Mouse (Mus musculus): ENCODE measurements at regions not wholly inside any gene's neighbourhood (a gene's known extent, or its start where the extent isn't known, plus 50 kb on each side); places are given as distances from the start of the nearest gene placed in this dataset.
A peak's percentile ranks its signal among the peaks of the same experiment; 100 is the strongest.

DNA sequence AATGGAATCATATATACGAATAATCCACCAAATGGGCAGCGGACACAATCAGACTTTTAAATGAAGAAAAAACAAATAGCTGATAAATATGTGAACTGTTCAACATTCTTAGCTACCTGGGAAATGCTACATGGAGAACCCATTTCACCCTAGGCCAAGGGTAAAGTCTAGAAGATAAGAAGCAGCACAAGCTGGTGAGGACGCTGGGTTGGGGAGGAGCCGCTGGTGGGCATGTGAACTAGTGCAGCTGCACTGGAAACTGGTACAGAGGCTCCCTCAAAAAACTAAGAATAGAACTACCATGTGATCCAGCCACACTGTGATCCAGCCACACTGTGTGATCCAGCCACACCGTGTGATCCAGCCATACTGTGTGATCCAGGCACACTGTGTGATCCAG lies 198.8 kb upstream of the Bmper start:
- DNase-seq (ENCODE audit: low read depth, low spot score), result no peak

GRCm38 (mm10) chr9:23025247-23025646 lies 197.6 kb upstream of the Bmper start:
- DNase-seq (ENCODE audit: low read depth, low spot score), result no peak

DNA sequence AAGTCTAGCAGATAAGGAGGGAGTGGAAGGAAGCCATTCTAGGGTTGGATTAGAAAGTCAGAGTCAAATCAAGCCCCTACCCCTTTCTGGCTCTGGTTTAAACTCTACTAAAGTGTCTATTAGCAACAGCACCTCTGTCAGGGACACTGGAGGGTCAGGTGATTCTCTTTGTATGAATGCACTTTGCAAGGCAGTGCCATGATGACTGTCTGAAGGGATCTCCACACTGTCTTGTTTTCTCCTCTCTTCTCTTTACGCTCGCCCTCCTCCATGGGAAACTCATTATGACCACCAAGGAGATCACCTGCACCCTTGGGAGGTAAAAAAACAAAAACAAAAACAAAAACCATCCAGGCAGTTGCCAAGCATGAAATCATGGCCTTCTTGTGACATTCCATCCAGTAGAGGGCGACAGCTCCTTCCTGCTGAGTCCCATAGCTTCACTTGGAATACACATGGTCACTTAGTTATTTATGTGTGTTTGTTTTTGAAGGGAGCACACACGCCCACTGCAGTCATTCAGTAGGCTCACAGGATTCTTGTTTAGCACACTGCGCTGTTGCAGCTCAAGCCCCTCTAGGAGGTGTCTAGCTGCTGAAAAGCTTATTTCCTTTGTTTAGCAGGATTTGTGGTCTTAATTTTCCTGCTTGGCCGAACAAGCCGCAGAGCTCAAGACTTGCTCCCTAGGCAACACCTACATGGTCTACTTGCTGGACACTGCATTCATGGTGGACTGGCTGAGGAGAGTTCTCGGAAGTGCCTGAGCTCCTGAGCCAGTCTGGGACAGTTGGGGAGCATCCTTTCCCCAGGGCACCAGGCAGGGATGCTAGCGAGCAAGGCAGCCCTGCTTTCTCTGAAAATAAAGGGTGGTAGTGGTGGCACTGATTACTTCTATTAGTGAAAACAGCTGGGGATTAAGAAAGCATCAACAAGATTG lies 195.2 kb upstream of the Bmper start:
- DNase-seq (ENCODE audit: low read depth, low spot score), result peak; percentile 40

GRCm38 (mm10) chr9:23029421-23029820 lies 193.5 kb upstream of the Bmper start:
- no peak for DNase-seq (ENCODE audit: low read depth, low spot score)

- no peak for DNase-seq (ENCODE audit: low read depth, low spot score)
Observed at GRCm38 (mm10) chr9:23030138-23030537, 192.7 kb upstream of the Bmper start.

- DNase-seq (ENCODE audit: low read depth, low spot score), result no peak
Observed at GRCm38 (mm10) chr9:23030546-23030945, 192.3 kb upstream of the Bmper start.

DNA sequence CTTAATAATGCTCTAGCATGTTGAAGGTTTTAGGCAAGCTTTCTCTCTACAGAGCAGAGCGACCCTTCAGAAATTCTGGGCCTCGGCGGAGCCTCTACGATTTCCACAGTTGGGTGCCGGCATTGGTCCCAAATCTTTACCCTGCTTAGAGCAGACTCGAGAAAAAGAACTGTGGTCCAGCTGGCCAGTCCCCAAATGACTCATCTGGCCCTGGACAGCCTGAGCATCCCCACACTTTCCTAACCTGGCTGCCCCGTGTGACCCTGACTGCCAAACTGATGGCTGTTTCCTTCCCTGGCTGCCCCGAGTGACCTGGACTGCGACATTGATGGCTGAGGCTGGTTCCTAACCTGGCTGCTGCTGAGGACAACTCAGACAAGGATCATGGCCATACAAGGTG lies 191.0 kb upstream of the Bmper start:
- no peak for DNase-seq (ENCODE audit: low read depth, low spot score)

GRCm38 (mm10) chr9:23035306-23035705 lies 187.6 kb upstream of the Bmper start:
- no peak for DNase-seq (ENCODE audit: low read depth, low spot score)

DNA sequence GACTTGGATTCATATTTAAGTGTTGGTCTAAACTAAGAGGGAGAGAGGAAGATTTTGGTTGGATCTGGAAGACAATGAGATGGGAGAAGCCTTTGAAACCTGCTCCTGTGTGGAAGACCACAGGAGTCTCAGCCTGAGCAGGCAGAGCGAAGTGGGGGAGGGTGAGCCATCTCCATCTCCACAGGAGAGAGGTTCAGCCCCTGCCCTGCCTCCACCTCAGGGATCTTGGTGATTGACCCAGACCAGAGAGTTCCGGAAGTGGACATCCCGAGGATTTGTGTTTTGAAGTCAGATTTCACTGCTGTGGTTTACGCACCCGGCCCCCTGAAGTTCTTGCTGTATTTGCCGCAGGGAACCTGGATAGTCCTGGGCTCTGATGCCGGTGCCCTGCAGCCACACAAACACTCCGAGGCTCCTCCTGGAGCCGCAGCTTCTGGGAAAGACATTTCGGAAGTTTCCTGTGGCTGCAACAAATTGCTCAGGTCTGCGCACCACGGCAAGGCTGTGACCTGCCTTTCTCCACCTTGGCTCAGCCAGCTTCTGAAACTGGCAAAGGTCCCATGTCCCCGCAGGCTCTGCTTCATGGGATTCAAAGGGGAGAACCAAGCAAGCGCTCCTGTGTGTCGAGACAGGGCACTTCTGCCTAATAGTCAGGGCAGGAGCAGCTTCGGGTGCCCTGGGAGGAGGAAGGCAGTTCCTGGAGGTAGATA lies 186.8 kb upstream of the Bmper start:
- DNase-seq (ENCODE audit: low read depth, low spot score), result no peak

GRCm38 (mm10) chr9:23037513-23037914 lies 185.4 kb upstream of the Bmper start:
- DNase-seq (ENCODE audit: low read depth, low spot score), result no peak

DNA sequence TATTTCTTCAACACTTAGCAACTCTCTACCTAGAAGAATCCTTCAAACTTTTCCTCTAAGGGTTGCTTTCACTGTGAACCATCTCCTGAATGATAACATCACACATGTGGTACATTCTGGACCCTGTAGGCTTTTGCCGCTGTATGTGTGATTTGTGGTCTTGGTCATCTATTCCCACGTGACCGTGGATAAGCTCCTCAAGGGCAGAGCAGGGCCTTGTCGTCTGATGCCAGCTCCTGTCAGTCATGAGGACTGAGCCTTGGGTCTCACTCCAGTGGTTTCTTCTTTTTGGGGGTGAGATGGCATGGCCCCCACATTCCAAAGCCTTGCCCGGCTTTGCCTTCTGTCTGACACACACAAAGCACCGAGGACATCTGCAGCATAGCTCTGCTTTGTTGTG lies 183.3 kb upstream of the Bmper start:
- no peak for DNase-seq (ENCODE audit: low read depth, low spot score)

GRCm38 (mm10) chr9:23041025-23041424 lies 181.9 kb upstream of the Bmper start:
- no peak for DNase-seq (ENCODE audit: low read depth, low spot score)

GRCm38 (mm10) chr9:23041537-23042472 lies 181.1 kb upstream of the Bmper start:
- DNase-seq (ENCODE audit: low read depth, low spot score), result no peak

- no peak for DNase-seq (ENCODE audit: low read depth, low spot score)
Observed at GRCm38 (mm10) chr9:23043006-23043405, 179.9 kb upstream of the Bmper start.

- DNase-seq (ENCODE audit: low read depth, low spot score), result no peak
Observed at GRCm38 (mm10) chr9:23045486-23045885, 177.4 kb upstream of the Bmper start.

DNA sequence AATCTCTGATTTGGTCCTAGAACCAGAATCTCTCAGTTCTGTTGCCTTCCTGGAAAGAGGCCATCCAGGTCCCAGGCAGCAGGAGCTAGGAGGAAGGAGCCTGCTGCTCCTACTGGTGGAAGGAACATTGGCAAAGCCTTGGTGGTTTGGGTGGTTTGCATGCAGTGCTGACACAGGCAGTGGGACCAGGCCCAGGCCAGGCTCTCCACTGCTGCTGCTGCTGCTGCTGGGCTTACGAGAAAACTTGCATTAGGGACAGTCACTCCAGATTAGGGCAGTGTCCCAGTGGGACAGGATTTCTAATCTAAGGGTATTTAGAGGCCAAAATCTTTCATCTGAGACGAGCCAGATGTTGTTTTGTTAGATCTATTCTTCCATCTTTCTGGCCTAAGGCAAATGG lies 172.1 kb upstream of the Bmper start:
- DNase-seq (ENCODE audit: low read depth, low spot score), result no peak

- no peak for DNase-seq (ENCODE audit: low read depth, low spot score)
Observed at GRCm38 (mm10) chr9:23059526-23059925, 163.3 kb upstream of the Bmper start.

GRCm38 (mm10) chr9:23060526-23060925 lies 162.3 kb upstream of the Bmper start:
- no peak for DNase-seq (ENCODE audit: low read depth, low spot score)

DNA sequence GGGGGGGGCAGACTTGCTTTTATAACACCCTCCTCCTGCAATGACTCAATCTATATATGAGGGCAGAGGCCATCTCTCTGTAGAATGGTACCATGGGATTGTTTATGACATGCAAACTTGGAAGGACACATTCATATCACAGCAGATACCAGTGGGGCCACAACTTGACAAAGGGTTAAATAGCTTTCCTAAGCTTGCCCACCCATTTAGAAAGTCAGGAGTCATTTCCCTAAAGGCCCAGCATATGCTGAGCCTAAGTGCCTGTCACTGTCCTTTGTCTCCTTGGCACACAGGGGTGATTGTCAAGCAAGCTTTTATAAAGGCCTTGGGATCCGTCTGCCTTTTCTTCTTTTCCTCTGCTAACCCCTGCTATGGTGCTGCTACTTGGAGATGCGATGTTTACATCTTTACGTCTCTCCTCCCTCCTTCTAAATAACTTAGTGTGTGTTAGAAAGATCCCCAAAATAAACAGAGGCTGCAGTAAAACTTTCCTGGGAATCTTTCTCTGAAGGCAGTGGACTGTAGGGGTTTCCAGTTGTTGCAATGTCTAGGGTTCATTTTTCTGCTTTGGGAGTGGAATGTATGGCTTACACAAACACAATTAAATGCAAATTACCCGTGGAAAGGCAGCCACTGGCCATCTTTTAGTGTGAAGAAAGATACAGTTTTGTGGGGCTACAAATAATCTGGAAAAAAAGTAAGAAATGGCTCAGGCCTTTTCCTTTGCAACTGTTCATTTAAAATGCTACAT lies 161.5 kb upstream of the Bmper start:
- DNase-seq (ENCODE audit: low read depth, low spot score), result no peak

- DNase-seq (ENCODE audit: low read depth, low spot score), result no peak
Observed at GRCm38 (mm10) chr9:23062057-23062655, 160.7 kb upstream of the Bmper start.

All from retina, adult 2 months (tissue).